Mouse (Mus musculus) neutrophil, adult 5-6 weeks (primary cell): ENCODE results near the gene Acaa1b. TPM values are rescaled to one million over a fixed set of nuclear protein-coding genes. Genes with fewer than 3 reads are reported as not detected.

Experiments used
- ATAC-seq: fragments of 151-379, 151-347 bp; 2 replicates; pipeline ENCODE4 v1.8.0; 2017; ENCODE audit warnings: mild to moderate bottlenecking, moderate TSS enrichment; ENCODE audit not compliant: insufficient number of reproducible peaks, poor library complexity, low FRiP score, severe bottlenecking; ENCODE audit errors: extremely low read depth
- total RNA-seq: library from RNA; stranded (forward); fragments of 200-1000 nt; gene quantifications from 2 replicates; pipeline ENCODE4 v1.2.3, GENCODE M21; 2017

Gene Acaa1b
- total RNA-seq, 1 experiment from 2014 or later: not detected

GRCm38 (mm10) chr9:119100177-119100898 lies 56.6 kb downstream of the Acaa1b start:
- ATAC-seq: no peak

Other genes with a start within 250 kb of the Acaa1b start
- 0.35 and 0.37 TPM in 2 replicates for gene Ctdspl, start 230.6 kb downstream of the Acaa1b start, total RNA-seq
- 22.9 and 26.4 TPM in 2 replicates for gene Vill, start 104.3 kb downstream of the Acaa1b start, total RNA-seq
- gene Plcd1, start 63.6 kb downstream of the Acaa1b start, total RNA-seq: 0.23 TPM in 1 of 2 replicates, not detected in the other
- not detected in 2 replicates for gene Dlec1, start 54.6 kb downstream of the Acaa1b start, total RNA-seq
- not detected in 2 replicates for gene Gm47289, start 2.1 kb upstream of the Acaa1b start, total RNA-seq
- gene Slc22a13, start 52.0 kb upstream of the Acaa1b start, total RNA-seq: not detected in 2 replicates
- 48.7 and 49.3 TPM in 2 replicates for gene Oxsr1, start 165.3 kb upstream of the Acaa1b start, total RNA-seq
- gene Acaa1a, start 182.6 kb upstream of the Acaa1b start, total RNA-seq: 66.7 and 68.1 TPM in 2 replicates
- gene Myd88, start 184.3 kb upstream of the Acaa1b start, total RNA-seq: 150 and 157 TPM in 2 replicates
- gene Xylb, start 200.3 kb upstream of the Acaa1b start, total RNA-seq: 0.12 and 0.61 TPM in 2 replicates
- gene Slc22a14, start 208.5 kb upstream of the Acaa1b start, total RNA-seq: not detected in 2 replicates
- not detected in 2 replicates for gene Acvr2b, start 245.0 kb upstream of the Acaa1b start, total RNA-seq